Mouse (Mus musculus): ENCODE results near the gene Olfr1513. TPM values are rescaled to one million over a fixed set of nuclear protein-coding genes. Genes with fewer than 3 reads are reported as not detected.

Gene Olfr1513
- total RNA-seq (2014; fragmentation: Nextera tagmentation) (not detected in 2 replicates), total RNA-seq (2017) (not detected in 2 replicates)

DNA sequence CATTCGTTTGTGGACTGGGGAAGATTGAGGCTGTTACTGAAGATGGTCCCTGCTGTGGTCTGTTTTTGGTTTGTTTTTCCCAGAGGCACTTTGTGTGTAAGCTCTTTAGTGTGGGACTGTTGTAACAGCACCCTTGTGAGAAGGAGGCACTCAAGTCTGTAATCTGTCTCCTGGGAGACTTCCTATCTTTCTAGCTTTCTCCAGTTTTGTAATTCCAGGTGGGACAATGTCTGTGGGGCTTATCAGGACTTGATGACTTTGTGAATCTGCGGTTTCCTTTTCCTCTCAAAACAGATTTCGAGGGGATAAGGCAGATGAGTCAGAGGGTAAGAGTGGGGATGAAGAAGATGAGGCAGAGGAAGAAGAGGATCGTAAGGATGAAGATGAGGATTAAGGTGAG, at the start of gene Olfr1513:
Olfr1513 (minus strand) TSS at position 101 of the 400 bp plus-strand sequence.
- no peak for ATAC-seq (replicated peaks; ENCODE audit: low FRiP score, low TSS enrichment, poor library complexity, severe bottlenecking)

DNA sequence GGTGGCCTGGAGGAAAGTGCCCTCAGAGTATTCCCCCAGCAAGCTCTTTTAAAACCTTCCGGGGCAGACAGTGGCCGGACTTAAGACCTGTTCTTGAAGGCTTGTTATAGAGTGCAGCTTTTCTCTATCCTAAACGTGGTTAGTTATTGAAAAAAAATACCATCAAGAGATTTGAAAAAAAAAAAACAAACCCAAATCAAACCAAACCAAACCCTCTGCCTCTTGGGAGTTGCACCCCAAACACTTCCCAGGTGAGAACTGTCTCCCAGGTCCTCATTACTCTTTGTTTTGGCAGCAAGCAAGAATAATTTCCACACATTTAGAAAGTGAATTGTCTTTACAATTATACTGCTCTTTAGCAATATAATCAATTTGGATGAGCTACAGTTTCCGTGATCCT, 41.1 kb upstream of the Olfr1513 start, which contains the start of gene Olfr1511:
Olfr1511 (minus strand) TSS at position 101 of the 400 bp plus-strand sequence.
- no peak for ATAC-seq (replicated peaks; ENCODE audit: low FRiP score, low TSS enrichment, poor library complexity, severe bottlenecking)

DNA sequence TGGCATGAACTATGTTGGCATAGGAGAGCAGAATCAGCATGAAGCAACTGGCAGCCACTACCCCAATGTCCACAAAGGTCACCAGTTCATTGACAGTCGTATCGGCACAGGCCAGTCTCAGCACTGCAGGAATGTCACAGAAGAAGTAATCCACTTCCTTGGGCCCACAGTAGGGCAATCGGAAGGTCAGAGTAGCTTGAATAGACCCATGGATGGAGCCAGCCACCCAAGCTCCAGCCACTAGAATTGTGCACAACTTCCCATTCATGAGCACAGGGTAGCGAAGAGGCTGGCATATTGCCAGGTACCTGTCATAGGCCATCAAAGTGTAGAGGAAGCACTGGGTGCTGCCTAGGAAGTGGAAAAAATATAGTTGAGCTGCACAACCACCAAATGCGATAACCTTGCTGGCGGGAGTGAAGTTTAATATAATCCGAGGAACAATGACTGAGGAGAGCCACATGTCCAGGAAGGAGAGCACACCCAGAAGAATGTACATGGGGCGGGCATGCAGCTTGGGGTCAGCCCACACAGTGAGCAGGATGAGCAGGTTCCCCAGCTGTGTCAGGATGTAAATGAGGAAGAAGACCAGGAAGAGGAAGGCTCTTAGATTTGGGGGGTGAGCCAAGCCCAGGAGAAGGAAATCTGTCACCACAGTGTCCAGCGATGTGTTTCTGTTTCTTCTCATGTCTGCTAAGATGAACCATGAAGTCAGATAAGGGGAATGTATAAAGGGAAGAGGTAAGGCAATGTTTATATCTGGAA, 34.1 kb upstream of the Olfr1513 start:
- ATAC-seq (replicated peaks; ENCODE audit: low FRiP score, low TSS enrichment, poor library complexity, severe bottlenecking) = peak; percentile 52

DNA sequence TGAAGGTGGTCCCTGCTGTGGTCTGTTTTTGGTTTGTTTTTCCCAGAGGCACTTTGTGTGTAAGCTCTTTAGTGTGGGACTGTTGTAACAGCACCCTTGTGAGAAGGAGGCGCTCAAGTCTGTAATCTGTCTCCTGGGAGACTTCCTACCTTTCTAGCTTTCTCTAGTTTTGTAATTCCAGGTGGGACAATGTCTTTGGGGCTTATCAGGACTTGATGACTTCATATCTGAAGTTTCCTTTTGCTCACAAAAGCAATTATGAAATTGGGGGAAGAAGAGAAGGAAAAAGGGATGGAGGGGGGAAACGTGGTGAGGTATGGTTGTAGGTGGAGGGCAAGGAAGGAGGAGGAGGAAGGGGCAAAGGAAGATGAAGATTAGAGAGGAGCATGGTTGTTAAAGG, 22.9 kb upstream of the Olfr1513 start, which contains the start of gene Olfr1512:
Olfr1512 (minus strand) TSS at position 101 of the 400 bp plus-strand sequence.
- ATAC-seq (replicated peaks; ENCODE audit: low FRiP score, low TSS enrichment, poor library complexity, severe bottlenecking) = no peak

DNA sequence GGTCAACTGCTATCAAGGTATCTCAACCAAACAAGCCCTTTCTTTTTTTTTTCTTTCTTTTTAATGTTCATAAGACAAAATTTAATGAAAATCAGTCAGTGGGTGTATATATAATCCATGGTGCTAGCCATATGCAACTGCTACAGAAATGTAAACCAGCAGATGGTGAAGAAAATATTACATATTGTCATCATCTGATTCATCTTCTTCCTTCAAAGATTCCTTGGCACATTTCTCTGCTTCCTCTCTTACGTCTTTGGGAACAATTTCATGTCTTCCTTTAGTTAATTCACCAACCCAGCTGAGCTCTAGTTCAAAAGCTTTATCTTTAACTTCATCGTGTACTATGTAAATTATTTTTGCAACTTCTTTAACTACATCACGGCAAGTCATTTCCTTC, 12.5 kb upstream of the Olfr1513 start:
- no peak for ATAC-seq (replicated peaks; ENCODE audit: low FRiP score, low TSS enrichment, poor library complexity, severe bottlenecking)

DNA sequence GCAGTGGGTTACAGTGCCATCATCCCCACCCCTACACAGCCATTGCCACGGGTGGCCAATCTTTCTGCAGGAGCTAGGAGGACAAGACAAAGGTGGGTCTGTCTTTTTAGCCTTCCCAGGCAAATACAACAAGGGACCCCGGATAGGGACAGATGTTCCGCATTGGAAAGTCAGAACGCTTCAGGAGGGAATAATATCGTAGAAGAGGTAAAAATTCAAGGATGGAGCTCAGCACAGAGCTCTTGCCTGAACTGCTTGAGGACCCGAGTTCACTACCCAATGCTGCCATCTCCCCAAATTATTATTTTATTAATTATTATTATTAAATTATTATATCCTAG, 16.7 kb downstream of the Olfr1513 start:
- no peak for ATAC-seq (replicated peaks; ENCODE audit: low FRiP score, low TSS enrichment, poor library complexity, severe bottlenecking)

DNA sequence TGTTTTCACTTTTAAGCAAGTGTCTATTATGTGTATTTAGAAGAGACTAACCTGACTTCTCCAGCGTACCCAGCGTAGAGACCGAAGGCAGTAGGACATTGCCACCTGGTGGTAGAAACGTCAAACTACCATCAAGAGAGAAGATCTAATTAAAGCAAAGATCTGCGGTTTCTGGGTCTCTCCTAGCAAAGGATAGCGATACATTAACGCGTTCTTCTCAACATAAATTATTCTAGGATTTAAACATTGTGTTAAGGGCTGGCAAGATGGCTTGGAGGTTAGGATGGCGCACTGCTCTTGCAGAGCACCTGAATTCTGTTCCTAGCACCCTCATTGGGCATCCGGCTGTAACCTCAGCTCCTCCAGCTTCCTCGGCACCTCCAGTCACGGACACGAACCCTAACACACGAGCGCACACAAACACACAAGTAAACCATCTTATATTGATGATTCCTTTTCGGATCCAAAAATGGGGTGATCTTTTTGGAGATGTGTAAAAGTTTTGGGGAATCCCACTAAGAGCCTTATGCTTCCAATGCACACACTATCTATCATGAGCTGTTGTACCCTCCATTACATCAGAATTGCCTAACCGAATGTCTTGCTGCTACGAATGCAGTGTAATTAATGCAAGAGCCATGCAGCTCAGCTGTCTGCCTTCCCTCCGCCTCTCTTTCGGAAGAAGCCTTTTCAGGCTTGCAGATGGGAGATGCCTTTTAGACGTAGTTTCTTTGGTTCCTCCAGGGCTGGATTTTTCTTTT, 17.3 kb downstream of the Olfr1513 start:
- ATAC-seq (replicated peaks; ENCODE audit: low FRiP score, low TSS enrichment, poor library complexity, severe bottlenecking) = peak; percentile 79

DNA sequence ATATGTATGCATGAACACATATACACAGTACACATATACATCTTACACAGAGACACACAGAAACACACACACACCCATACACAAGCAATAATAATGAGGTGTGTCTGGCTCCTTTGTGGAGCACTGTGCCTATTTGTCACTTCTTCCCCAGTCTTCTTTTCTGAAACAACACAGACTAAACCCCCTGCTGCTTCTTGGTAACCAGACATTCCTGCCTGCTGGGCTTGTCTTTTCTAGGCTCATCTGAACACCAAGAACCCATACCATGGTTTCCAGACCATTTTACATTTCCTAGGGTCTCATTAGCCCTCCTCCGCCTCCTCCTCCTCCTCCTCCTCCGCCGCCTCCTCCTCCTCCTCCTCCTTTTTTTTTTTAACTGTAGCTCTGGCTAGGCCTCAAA, 24.0 kb downstream of the Olfr1513 start:
- ATAC-seq (replicated peaks; ENCODE audit: low FRiP score, low TSS enrichment, poor library complexity, severe bottlenecking) = no peak

DNA sequence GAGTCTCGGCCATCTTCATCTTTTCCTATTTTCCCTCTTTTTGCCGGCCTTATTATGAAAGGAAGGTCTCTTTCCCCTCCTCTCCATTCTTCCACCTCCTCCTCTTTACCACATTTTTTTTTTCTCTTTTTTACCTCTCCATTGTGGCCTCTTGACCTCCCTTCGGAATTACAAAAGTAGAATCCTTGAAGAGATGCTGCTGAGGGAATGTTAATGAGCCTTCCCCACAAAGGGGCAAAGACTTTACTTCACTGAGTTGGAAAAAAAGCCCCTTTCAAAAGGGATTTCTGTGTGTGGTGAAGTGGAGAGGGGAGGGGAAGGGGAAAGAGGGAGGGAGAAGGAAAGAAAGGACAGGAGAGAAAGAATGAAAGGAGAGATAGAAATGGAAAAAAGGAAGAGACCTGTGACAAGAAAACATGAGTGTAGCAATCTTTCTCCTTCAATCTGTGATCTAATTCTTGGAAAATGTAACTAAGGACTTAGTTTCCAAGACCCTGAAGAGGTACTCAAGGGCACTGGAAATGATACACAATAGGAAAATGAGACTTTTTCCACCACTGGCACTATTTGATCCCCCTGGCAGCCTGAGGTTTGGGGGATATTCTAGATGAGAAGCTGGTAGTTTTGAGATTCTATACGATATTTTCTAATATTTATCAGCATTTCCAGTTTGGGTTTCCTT, 25.0 kb downstream of the Olfr1513 start:
- ATAC-seq (replicated peaks; ENCODE audit: low FRiP score, low TSS enrichment, poor library complexity, severe bottlenecking) = no peak

DNA sequence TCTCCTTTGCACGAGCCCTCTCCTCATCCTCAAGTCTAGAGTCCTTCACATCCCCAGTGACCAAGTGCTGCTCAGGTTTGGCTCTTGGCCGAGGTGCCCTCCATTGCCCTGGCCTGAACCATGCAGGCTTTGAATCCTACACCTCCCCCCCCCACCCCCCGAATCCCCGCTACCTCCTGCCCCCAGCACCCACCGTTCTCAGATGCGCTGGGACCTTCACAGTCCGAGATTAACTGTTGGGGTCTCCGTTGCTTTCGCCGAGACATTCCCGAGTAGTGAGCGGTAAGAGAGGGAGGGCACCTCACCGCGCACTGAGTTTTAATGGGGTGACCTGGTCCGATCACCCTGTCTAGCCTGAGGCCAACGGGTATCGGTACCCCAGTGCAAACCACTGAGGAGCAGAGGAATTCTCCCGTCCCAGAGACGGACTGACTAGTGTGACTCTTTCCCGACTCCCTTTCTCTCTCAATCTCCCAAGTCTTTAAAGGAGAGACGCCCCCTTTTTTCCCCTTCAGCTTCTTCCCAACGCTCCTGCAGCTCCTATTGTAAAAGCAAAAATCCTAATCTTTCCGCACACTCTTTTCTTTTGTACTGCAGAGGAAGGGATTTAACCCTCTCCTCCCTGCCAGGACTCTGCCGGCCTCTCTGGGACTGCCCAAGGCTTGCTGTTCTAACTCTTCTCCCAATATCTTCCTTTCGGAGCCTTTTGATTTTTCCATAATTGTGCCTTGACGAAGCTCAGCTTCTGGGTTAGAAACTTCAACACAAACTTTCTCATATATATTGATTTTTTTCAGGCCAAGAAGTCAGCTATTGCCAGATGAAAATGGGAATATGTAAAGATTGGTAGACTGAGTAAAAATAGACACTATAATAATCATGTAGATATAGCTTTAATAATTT, 28.0 kb downstream of the Olfr1513 start, which contains the start of gene Sall2:
Sall2 (minus strand) TSS at position 853 of the 903 bp plus-strand sequence.
- ATAC-seq (replicated peaks; ENCODE audit: low FRiP score, low TSS enrichment, poor library complexity, severe bottlenecking) = no peak

DNA sequence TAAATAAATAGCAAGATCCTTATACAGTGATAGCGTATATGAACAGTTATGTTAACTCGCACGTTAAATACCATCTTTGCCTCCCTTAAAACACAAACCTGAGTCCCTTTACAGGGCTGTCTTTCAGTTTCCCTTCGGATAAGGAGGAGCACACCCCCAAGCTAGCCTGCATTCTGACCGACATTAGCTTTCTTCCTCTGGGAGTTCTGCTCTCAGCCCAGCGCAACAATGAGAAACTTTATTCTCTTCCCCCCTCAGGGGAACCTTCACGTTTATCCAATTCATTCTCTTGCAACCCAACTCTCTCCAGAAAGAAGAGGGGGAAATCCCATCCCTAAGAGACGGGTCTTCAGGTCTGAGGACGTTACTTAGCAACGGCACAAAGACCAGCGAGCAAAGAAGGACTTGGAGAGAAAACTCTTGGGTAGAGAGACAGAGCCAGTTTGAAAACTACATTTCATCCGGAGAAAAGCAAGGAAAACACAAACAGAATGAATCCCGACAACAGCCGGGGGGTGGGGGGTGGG, 28.8 kb downstream of the Olfr1513 start:
- ATAC-seq (replicated peaks; ENCODE audit: low FRiP score, low TSS enrichment, poor library complexity, severe bottlenecking) = no peak

DNA sequence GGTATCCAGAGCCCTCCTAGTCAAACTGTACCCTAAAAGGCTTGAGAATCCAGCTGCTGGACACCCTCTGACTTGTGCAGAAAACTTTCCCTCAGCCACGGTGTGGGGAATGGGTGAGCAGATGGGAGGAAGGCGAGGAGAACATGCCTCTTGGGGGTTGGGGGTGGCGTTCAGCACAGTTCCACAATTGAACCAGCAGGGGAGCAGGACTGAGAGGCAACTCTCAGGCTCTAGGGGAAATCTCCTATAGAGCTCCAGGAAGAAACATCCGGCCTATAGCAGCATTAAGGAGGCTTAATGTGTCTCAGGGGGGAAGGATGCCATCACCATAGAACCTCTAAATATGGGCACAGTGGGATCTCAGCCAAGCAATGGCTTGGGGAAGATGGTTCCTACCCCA, 30.3 kb downstream of the Olfr1513 start:
- peak; percentile 65; the same call in 1 of the 2 replicates for ATAC-seq (replicated peaks; ENCODE audit: low FRiP score, low TSS enrichment, poor library complexity, severe bottlenecking)

DNA sequence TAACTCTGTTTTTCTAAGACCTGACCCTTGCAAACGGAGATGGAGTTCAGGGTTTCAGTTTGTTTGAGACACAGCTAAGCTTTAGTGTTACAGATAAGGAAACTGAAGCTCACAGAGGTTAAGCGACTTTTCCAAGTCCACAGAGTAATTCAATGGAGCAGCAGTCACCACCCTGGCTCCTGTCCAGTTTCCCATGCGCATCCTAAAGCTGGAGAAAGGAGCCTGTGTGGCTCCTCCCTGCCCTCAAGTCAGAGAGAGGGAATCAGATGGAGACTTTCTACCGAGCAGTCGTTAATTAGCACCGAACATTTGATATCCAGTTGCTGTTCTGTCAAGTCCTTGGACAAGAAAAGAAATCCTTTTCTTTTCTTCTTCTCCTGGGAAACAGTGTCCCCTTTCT, 36.8 kb downstream of the Olfr1513 start:
- no peak for ATAC-seq (replicated peaks; ENCODE audit: low FRiP score, low TSS enrichment, poor library complexity, severe bottlenecking)

DNA sequence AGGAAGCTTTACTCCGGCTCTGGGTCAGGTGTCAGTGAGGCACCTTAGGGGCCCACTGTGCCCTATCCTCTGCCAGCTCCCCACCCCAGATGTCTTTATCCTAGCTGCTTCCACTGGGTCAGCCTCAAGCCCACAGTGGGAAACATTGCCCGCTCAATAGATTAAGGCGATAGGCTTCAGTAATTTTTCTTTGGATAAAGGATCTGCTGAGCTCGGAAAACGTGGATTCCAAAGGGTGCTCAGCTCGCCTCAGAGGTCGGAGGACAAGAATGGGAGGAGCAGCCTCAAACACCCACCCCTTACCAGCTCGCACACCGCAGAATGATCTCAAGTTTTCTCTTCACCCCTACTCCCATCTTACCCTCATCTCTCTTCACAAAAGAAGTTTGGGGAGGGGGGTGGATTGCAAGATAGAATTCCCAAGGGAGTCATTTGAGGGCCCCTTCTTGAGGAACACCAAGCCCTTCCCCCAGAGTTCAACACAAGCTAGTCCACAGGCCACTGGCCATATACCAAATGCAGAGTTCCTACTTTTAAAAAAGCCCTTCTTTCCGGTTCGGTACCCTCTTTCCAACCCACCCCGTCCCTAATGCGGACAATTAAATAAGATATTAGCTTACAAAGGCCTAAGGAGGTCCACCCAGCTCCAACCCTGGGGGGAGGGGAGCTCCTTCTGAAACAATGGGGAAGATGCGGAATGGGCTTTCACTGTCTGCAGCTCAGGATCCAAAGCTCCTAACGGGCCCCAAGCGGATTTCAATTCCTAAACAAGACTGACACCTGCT, 39.6 kb downstream of the Olfr1513 start:
- no peak for ATAC-seq (replicated peaks; ENCODE audit: low FRiP score, low TSS enrichment, poor library complexity, severe bottlenecking)

DNA sequence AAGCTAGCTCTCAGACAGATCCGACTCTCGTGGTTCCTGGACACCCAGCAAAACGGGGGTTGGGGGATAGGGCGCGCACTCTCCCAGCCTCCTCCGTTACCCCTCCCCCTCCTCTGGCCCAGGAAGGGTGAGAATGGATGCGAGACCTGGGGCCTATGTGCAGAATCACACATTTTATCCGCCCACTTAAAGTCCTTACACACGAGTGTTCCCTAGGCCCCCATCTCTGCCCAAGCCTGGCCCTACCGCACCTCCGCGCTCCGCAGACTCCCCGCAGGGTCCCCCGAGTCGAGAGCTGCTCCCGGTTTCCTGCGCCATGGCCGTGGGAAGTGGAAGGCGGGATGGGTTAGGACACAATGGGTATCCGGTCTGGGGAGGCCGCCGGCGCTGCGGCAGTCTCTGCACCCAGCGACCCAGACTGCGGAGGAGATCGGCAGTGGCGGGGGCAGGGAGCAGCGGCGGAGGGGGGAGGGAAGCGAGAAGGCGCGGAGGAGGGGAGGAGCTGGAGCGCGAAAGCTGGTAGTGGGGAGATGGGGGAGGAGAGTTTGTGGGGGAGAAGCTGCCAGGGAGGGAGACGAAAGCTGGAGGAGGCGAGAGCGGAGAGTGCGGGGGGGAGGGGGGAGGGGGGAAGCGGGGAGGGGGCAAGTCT, 40.3 kb downstream of the Olfr1513 start:
- peak; percentile 68 for ATAC-seq (replicated peaks; ENCODE audit: low FRiP score, low TSS enrichment, poor library complexity, severe bottlenecking)

DNA sequence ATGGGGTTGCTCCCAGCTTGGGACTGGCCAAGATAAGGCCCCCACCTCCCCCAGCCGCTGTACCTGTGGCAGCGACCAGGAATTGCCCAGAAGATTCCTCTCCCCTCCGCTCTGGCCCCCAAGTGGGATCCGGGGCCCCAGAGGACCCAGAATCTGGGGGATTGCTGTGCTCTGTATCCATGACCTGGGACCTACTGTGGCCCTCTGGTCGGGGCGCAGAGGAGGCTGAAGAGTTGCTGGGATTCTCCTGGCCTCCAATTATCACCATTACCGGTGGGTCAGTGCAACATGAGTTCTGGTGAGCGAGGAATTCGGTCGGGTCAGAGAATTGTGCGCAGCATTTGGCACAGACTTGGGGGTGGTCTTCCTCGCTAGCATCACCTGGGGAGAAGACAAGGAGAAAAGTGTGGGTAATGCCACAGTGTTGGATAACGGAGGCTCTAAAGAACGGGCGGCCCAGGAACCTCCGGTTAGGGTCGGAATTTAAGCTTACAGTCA, 40.9 kb downstream of the Olfr1513 start:
- ATAC-seq (replicated peaks; ENCODE audit: low FRiP score, low TSS enrichment, poor library complexity, severe bottlenecking) = peak; percentile 3; the same call in 1 of the 2 replicates

DNA sequence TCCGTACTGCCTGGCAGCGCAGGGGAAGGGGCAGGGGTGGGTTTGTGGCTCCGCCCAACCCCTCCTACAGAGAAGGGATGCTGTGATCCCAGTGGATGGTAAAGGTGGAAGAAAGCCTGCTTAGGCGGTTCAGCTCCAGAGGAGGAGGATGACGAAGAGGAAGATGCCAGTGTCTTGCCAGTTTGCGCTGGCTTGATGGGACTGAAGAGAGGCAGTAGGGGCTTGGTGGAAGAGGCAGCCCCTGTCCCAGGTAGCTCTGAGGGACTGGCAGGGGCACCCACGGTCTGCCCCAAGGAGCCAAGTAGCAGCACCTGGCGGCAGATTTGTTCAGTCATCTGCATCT, 41.4 kb downstream of the Olfr1513 start:
- no peak for ATAC-seq (replicated peaks; ENCODE audit: low FRiP score, low TSS enrichment, poor library complexity, severe bottlenecking)
